Mouse (Mus musculus): ENCODE measurements around the gene Hyal2. TPM values are rescaled to one million over a fixed set of nuclear protein-coding genes. Genes with fewer than 3 reads are reported as not detected.

Hyal2 gene
- total and polyA plus RNA-seq, 3 experiments, result 31.3 to 32.0 TPM; not detected in 1

DNA sequence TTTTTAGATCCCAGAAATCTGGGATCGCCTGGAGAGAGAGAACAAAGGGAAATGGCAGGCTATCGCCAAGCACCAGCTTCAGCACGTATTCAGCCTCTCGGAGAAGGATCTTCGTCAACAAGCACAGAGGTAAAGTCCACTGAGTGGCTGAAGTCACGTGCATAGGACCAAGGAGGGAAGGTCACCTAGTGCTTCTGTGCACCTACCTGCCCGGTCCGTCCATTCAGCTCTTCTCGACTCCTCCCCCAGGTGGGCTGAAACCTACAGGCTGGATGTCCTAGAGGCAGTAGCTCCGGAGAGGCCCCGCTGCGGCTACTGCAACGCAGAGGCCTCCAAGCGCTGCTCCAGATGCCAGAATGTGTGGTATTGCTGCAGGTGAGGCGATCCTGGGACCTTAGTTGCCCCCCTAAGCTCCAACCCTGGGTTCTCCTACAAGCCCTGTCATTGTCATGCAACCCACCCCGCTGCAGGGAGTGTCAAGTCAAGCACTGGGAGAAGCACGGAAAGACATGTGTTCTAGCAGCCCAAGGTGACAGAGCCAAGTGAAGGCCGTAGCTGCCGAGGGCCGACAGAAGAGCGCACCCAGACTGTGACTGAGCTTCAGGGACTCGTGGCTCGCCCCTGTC lies 17.1 kb upstream of the Hyal2 start:
- Histone ChIP-seq H3K27me3 (ENCODE audit: control insufficient read depth in 1 of 2, insufficient read depth in 2 of 2, low read length in 2 of 2) (no peaks in the 10 kb centered on the region), H3K9me3 (replicated peaks; ENCODE audit: insufficient read depth, low read length) (no peaks in the 10 kb centered on the region), H3K4me3 (ENCODE audit: control insufficient read depth in 1 of 2, insufficient read depth in 1 of 2, low read depth in 2 of 2, low read length in 2 of 2) (peak overlapping the region; percentile 47 to 55; a peak in 3 of 4 replicates), H3K4me1 (ENCODE audit: control insufficient read depth in 1 of 2, insufficient read depth in 2 of 2, low read length in 2 of 2) (peaks cover 10 to 25% of the 10 kb centered on the region in 2 experiments), H3K27ac (ENCODE audit: control insufficient read depth, low read depth, low read length) (no peak overlapping the region), H3K9ac (ENCODE audit: control insufficient read depth, low read depth, low read length, poor library complexity, severe bottlenecking) (peak overlapping the region; percentile 67), H3K79me2 (ENCODE audit: control insufficient read depth, insufficient read depth, low read length, poor library complexity) (peaks cover 18% of the 10 kb centered on the region), H3K36me3 (ENCODE audit: control insufficient read depth in 1 of 2, insufficient read depth in 2 of 2, low read length in 2 of 2) (peaks cover 0 to 15% of the 10 kb centered on the region in 2 experiments; a peak in 2 of 4 replicates)
- DNase-seq (ENCODE audit: low read depth, low spot score), result no peak
- TF ChIP-seq MAX (IDR thresholded peaks at IDR 0.05; ENCODE audit: low read length), result peak; percentile 53; the same call in 1 of the 2 replicates
- no peak for TF ChIP-seq MYB (IDR thresholded peaks at IDR 0.05; ENCODE audit: low read depth, low read length)

- no peaks in the 10 kb centered on the region for H3K9me3 ChIP-seq (replicated peaks; ENCODE audit: insufficient read depth, low read length)
- H3K36me3 ChIP-seq (ENCODE audit: control insufficient read depth in 1 of 2, insufficient read depth in 2 of 2, low read length in 2 of 2), result peaks cover 0 to 22% of the 10 kb centered on the region in 2 experiments; a peak in 2 of 4 replicates
- H3K79me2 ChIP-seq (ENCODE audit: control insufficient read depth, insufficient read depth, low read length, poor library complexity), result peaks cover 25% of the 10 kb centered on the region
- peak within 1 kb of the TSS; percentile 67 for H3K9ac ChIP-seq (ENCODE audit: control insufficient read depth, low read depth, low read length, poor library complexity, severe bottlenecking)
- peak; percentile 80 for DNase-seq (ENCODE audit: low read depth, low spot score)
- peak; percentile 66 for TF ChIP-seq MXI1 (IDR thresholded peaks at IDR 0.05; ENCODE audit: low read depth, low read length)
- TF ChIP-seq ETS1 (IDR thresholded peaks at IDR 0.05; ENCODE audit: low read depth, low read length), result peak; percentile 72; the same call in 1 of the 2 replicates
- TF ChIP-seq ELF1 (IDR thresholded peaks at IDR 0.05; ENCODE audit: low read depth, low read length), result peak; percentile 32; the same call in 1 of the 2 replicates
- TF ChIP-seq E2F4 (IDR thresholded peaks at IDR 0.05; ENCODE audit: borderline replicate concordance, low read depth, low read length), result no peak
- TF ChIP-seq USF1 (IDR thresholded peaks at IDR 0.05; ENCODE audit: low read depth, low read length), result no peak
- TF ChIP-seq MEF2A (IDR thresholded peaks at IDR 0.05; ENCODE audit: extremely low read depth, insufficient replicate concordance, low read depth, low read length, poor library complexity, severe bottlenecking), result no peak
- TF ChIP-seq TBP (IDR thresholded peaks at IDR 0.05; ENCODE audit: low read depth, low read length), result 0 out of 2 replicates have a peak, but pooled peaks have one; percentile 17
- no peak for TF ChIP-seq EP300 (IDR thresholded peaks at IDR 0.05; ENCODE audit: low read depth in 1 of 2, low read length in 2 of 2)
- 0 out of 2 replicates have a peak, but pooled peaks have one; percentile 35 for TF ChIP-seq UBTF (IDR thresholded peaks at IDR 0.05; ENCODE audit: borderline replicate concordance, insufficient read depth, low read depth, low read length)
- TF ChIP-seq MYC (IDR thresholded peaks at IDR 0.05; ENCODE audit: low read depth, low read length), result 0 out of 2 replicates have a peak, but pooled peaks have one; percentile 11
- peak; percentile 54 to 55; a peak in 1 of 4 replicates for TF ChIP-seq POLR2A (IDR thresholded peaks at IDR 0.05; ENCODE audit: control insufficient read depth in 1 of 2, insufficient read depth in 1 of 2, low read depth in 1 of 2, low read length in 2 of 2, poor library complexity in 1 of 2)
- TF ChIP-seq MAX (IDR thresholded peaks at IDR 0.05; ENCODE audit: low read length), result peak; percentile 74
- 0 out of 2 replicates have a peak, but pooled peaks have one; percentile 22 for TF ChIP-seq NRF1 (IDR thresholded peaks at IDR 0.05; ENCODE audit: insufficient read depth, low read depth, low read length, poor library complexity, severe bottlenecking)
- no peak for TF ChIP-seq ZMIZ1 (IDR thresholded peaks at IDR 0.05; ENCODE audit: low read depth, low read length)
- no peak for TF ChIP-seq MYB (IDR thresholded peaks at IDR 0.05; ENCODE audit: low read depth, low read length)
- TF ChIP-seq MAZ (IDR thresholded peaks at IDR 0.05; ENCODE audit: low read depth, low read length), result no peak
- TF ChIP-seq TAL1 (IDR thresholded peaks at IDR 0.05; ENCODE audit: low read length), result no peak
- no peak for TF ChIP-seq JUND (IDR thresholded peaks at IDR 0.05; ENCODE audit: low read depth, low read length)
- TF ChIP-seq ZNF384 (IDR thresholded peaks at IDR 0.05; ENCODE audit: low read depth, low read length), result no peak
- H3K4me1 ChIP-seq (ENCODE audit: control insufficient read depth in 1 of 2, insufficient read depth in 2 of 2, low read length in 2 of 2), result peaks cover 10 to 29% of the 10 kb centered on the region in 2 experiments
- H3K27ac ChIP-seq (ENCODE audit: control insufficient read depth, low read depth, low read length), result peak within 1 kb of the TSS; percentile 11; the same call in 1 of the 2 replicates
- no peaks in the 10 kb centered on the region for H3K27me3 ChIP-seq (ENCODE audit: control insufficient read depth in 1 of 2, insufficient read depth in 2 of 2, low read length in 2 of 2)
- peak within 1 kb of the TSS; percentile 47 to 55 for H3K4me3 ChIP-seq (ENCODE audit: control insufficient read depth in 1 of 2, insufficient read depth in 1 of 2, low read depth in 2 of 2, low read length in 2 of 2)
These were observed 16.4 kb upstream of the Hyal2 start, which contains the start of gene Rassf1 for GRCm38 (mm10) chr9:107551117-107551889. Gene Rassf1 (plus strand): TSS chr9:107551555.

Measured in MEL (cell line).